Mouse (Mus musculus): ENCODE results near the gene Sirt1.

- TF ChIP-seq CTCF (IDR thresholded peaks at IDR 0.05; ENCODE audit: low read depth): no peak
- no peak for TF ChIP-seq EP300 (IDR thresholded peaks at IDR 0.05; ENCODE audit: low read depth)
Observed at GRCm38 (mm10) chr10:63429380-63429779, 47.9 kb upstream of the Sirt1 start.
